Mouse (Mus musculus): ENCODE measurements around the gene Eml4.

DNA sequence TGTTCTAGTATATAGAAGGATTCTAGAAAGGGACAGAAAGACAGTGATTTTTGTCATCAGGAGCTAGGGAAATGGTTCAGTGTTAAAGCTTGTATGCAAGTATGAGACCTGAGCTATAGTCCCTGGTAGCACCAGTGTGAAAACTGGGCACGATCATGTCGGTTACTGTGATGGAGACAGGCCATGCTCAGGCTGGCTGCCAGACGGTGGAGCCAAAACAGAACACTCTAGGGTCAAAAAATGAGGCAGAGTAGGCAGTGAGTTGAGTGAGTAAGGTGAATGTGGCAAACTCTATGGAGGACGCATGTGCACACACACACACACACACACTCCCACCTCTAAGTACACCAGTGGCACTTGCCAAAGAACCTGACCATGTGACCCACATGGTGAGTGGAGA, 92.7 kb downstream of the Eml4 start:
- no peak for TF ChIP-seq POLR2A (IDR thresholded peaks at IDR 0.05; ENCODE audit: insufficient read depth, low read depth, low read length)
- no peak for TF ChIP-seq CTCF (IDR thresholded peaks at IDR 0.05; ENCODE audit: insufficient read depth, low read depth, low read length)
